Mouse (Mus musculus) adrenal gland, postnatal 14 days (tissue): ENCODE measurements around the gene Itgb1bp2. TPM values are rescaled to one million over a fixed set of nuclear protein-coding genes. Genes with fewer than 3 reads are reported as not detected.

ENCODE experiments used
- DNase-seq: peaks from one replicate; pipeline ENCODE4 v3.0.0; 2021; ENCODE audit warnings: mixed read lengths
- long read RNA-seq, 2 experiments: library from polyadenylated mRNA; stranded (forward); transcript quantifications; one replicate each; pipeline ENCODE4 v2.0.0; 2021
- total RNA-seq: library from RNA; stranded (reverse); gene quantifications from 2 replicates; pipeline ENCODE4 v1.2.3, GENCODE M21; 2021

Gene Itgb1bp2
- total RNA-seq, result 0.41 and 1.0 TPM in 2 replicates
- long read RNA-seq, experiment 1, result 0 reads
- long read RNA-seq, experiment 2, result 0 reads

GRCm38 (mm10) chrX:101448886-101449475 lies at the start of gene Itgb1bp2:
Gene Itgb1bp2, plus strand, starts transcription at chrX:101449088.
- no peak for DNase-seq

DNA sequence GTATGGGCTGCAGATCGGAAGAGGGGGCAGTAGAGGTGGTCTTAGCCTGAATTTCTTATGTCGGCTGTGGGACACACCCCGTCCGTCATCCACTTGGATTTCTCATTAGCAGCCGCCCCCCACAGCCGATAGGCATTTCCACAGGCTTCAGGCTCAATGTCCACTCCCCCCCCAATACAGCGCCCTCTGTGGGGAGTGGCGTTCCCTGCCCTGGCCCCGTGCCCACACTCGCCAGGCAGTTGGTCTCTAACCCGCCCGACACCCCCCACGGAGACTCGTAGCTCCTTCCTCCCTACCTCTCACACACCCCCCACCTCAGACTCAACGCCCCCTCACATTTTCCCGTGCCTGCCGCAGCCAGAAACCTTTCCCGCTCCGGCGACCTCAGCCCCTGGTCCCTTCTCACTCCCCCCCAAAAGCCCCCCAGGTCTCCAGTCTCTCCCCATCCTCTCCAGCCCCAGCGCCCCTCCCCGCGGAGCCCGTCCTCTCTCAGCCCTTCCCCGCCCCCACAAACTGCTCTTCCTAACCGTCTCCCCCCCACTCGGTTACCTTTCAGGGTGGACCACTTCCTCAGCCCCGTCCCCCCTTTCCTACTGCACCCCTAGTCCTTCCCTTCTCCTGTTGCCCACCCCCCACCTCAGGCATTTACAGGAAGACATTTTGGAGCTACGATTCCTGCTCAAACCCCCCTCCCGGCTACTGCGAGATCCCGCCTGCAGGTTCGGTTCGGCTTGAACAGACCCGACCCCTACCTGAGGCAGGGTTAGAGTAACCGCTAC lies 29.8 kb upstream of the Itgb1bp2 start:
- peak; percentile 83 for DNase-seq

GRCm38 (mm10) chrX:101419725-101420699 lies 28.9 kb upstream of the Itgb1bp2 start:
- DNase-seq, result peak; percentile 93

- DNase-seq, result peak; percentile 41
These were observed 28.2 kb upstream of the Itgb1bp2 start, which contains the start of gene Zmym3 for GRCm38 (mm10) chrX:101420700-101421095. Gene Zmym3, minus strand, starts transcription at chrX:101420849.

- peak; percentile 68 for DNase-seq
These were observed 25.4 kb upstream of the Itgb1bp2 start for GRCm38 (mm10) chrX:101423462-101423861.

DNA sequence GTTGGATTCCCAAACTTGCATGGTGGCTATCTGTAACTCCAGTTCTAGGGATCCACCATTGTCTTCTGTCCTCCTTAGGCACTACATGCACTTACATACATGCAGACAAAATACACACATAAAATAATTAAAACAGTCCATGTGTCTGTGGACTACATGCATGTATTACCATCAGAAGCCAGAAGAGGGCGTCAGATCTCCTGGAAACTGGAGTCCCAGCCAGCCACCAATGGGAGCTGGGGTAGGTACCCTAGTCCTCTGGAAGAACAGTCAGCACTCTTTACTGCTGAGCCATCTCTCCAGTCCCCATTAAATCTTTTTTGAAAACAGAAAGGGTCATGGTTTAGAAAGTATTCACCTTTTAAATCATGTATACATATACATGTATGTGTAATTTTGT lies 21.1 kb upstream of the Itgb1bp2 start:
- DNase-seq, result peak; percentile 71

DNA sequence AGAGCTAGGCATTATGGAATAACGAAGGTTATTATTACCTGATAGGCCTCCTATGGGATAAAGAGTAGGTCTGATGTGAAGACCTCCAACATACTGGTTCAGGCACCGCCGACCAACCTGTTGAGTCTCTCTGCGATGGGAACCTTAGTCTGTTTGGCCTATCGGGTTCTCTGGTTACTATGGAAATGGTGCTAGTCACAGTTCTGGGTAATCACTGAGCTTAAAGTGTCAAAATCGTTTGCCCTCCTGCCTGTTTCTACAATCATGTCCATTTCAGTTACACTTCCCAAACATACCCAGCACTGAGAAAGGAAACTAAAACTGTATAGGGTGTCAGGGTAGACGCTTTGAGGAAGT lies 20.1 kb upstream of the Itgb1bp2 start:
- DNase-seq, result no peak

GRCm38 (mm10) chrX:101429142-101429949 lies 19.5 kb upstream of the Itgb1bp2 start, which contains the start of gene Nono:
Gene Nono, plus strand, starts transcription at chrX:101429318.
- DNase-seq, result peak; percentile 89

DNA sequence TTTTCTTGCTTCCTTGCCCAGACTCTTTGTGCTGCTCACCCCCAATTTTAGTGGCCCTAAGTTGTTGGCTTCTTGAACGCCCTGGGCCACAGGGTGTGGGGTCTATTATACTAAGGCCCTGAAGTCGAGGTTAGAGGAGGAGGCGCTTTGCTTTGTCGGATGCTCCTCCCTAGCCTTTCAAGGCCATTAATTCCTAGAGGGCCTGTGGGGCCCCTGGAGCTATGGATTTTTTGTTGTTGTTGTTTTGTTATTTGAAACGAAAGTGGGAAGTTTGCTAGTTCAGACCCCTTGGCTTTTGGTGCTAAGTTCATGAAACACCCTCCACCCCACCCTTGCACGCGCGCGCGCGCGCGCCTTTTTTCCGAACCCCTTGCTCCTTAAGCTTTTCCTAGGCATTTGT lies 18.9 kb upstream of the Itgb1bp2 start:
- DNase-seq, result no peak

- DNase-seq, result no peak
These were observed 2.3 kb downstream of the Itgb1bp2 start for GRCm38 (mm10) chrX:101451147-101451546.

GRCm38 (mm10) chrX:101451591-101451990 lies 2.7 kb downstream of the Itgb1bp2 start:
- no peak for DNase-seq

GRCm38 (mm10) chrX:101472202-101472601 lies 23.3 kb downstream of the Itgb1bp2 start:
- peak; percentile 28 for DNase-seq

GRCm38 (mm10) chrX:101481604-101482350 lies 32.9 kb downstream of the Itgb1bp2 start:
- DNase-seq, result no peak

- DNase-seq, result peak; percentile 54
These were observed 37.7 kb downstream of the Itgb1bp2 start for GRCm38 (mm10) chrX:101486487-101487152.

Other genes starting within 250 kb of the Itgb1bp2 start
- 41.6 and 44.9 TPM in 2 replicates for gene Snx12, start 226.5 kb upstream of the Itgb1bp2 start, total RNA-seq
- 36.0 and 39.1 TPM in 2 replicates for gene Foxo4, start 194.6 kb upstream of the Itgb1bp2 start, total RNA-seq
- gene Gm614, start 185.1 kb upstream of the Itgb1bp2 start, total RNA-seq, result 1.1 TPM in 1 of 2 replicates, not detected in the other
- 11.7 and 37.9 TPM in 2 replicates for gene Il2rg, start 180.8 kb upstream of the Itgb1bp2 start, total RNA-seq
- gene Gm20489, start 180.1 kb upstream of the Itgb1bp2 start, total RNA-seq, result not detected in 2 replicates
- gene Med12, start 175.1 kb upstream of the Itgb1bp2 start, total RNA-seq, result 41.4 and 56.3 TPM in 2 replicates
- gene Nlgn3, start 149.9 kb upstream of the Itgb1bp2 start, total RNA-seq, result 10.6 and 15.0 TPM in 2 replicates
- 2.7 and 72.8 TPM in 2 replicates for gene Gjb1, start 72.7 kb upstream of the Itgb1bp2 start, total RNA-seq
- gene Zmym3, start 28.2 kb upstream of the Itgb1bp2 start, total RNA-seq, result 63.6 and 69.8 TPM in 2 replicates
- 218 and 232 TPM in 2 replicates for gene Nono, start 19.8 kb upstream of the Itgb1bp2 start, total RNA-seq
- 29.8 and 35.2 TPM in 2 replicates for gene Taf1, start 83.6 kb downstream of the Itgb1bp2 start, total RNA-seq
- gene Ogt, start 191.0 kb downstream of the Itgb1bp2 start, total RNA-seq, result 154 and 179 TPM in 2 replicates